Mouse (Mus musculus): ENCODE data around the gene Lmbrd2. TPM values are rescaled to one million over a fixed set of nuclear protein-coding genes. Genes with fewer than 3 reads are reported as not detected.

The Lmbrd2 gene
- total RNA-seq (2023; ENCODE audit: inconsistent age): 10.0 to 15.2 TPM (median 12.2 TPM) in 4 replicates

GRCm38 (mm10) chr15:9140252-9140680, at the start of gene Lmbrd2:
TSS of gene Lmbrd2 (plus strand) at chr15:9140550.

GRCm38 (mm10) chr15:9155325-9155724, 15.0 kb downstream of the Lmbrd2 start, which contains the start of gene Skp2:
TSS of gene Skp2 (minus strand) at chr15:9155425.

Other genes with a start within 250 kb of the Lmbrd2 start
- not detected in 4 replicates for gene Ranbp3l, start 172.6 kb upstream of the Lmbrd2 start, total RNA-seq (2023; ENCODE audit: inconsistent age)
- gene Nadk2, start 69.3 kb upstream of the Lmbrd2 start, total RNA-seq (2023; ENCODE audit: inconsistent age): 19.7 to 31.6 TPM (median 22.5 TPM) in 4 replicates
- gene Skp2, start 14.9 kb downstream of the Lmbrd2 start, total RNA-seq (2023; ENCODE audit: inconsistent age): 2.4 to 2.8 TPM (median 2.7 TPM) in 4 replicates
- not detected in 4 replicates for gene Ugt3a1, start 136.3 kb downstream of the Lmbrd2 start, total RNA-seq (2023; ENCODE audit: inconsistent age)
- gene Ugt3a2, start 195.0 kb downstream of the Lmbrd2 start, total RNA-seq (2023; ENCODE audit: inconsistent age): not detected in 4 replicates